Mouse (Mus musculus) cortical plate, adult 2 months (tissue): Measurements from ENCODE around the gene Parp16.

ENCODE experiments used
- CTCF ChIP-seq: fragments of 200-500 bp; IDR thresholded peaks from 2 replicates; pipeline ENCODE4 v1.5.1; 2011; ENCODE audit warnings: mild to moderate bottlenecking, control low read depth, low read length; ENCODE audit not compliant: insufficient read depth; ENCODE audit errors: extremely low read depth
- POLR2A ChIP-seq: fragments of 200-500 bp; IDR thresholded peaks from 2 replicates; pipeline ENCODE4 v1.6.1; 2011; ENCODE audit warnings: mild to moderate bottlenecking, low read length, control low read depth; ENCODE audit not compliant: insufficient read depth; ENCODE audit errors: extremely low read depth

DNA sequence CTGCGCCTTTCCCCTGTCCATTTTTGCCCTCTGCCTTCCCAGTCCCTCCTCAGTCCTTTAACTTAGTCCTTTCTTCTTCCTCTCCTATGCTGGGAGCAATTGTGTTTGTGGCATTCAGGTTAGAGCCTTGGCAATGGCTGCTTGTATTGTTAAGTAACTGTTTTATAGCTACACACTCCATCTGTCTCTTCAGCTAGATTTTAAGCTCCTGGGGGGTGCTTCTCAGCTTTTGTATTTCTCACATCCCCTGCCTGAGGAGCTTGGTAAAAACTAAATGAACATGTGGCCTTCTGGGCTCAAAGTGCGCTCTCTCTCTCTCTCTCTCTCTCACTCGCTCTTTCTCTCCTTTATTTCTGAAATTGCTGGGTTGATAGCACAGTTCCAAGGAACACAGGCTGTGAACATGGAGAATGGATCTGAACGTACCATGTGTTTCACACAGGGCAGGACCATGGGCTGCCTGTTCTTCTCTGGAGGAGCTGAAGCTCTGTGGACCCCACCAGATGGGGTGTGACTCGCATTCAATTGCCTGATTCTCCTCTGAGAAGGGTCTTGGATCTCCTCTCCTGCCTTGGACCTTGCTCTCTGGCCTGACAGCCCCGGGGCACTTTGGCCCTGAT is 42.3 kb upstream of the Parp16 start:
- TF ChIP-seq CTCF: no peak
- TF ChIP-seq POLR2A: no peak
